Mouse (Mus musculus) heart, postnatal 25 days (tissue): ENCODE measurements around the gene Ing4. TPM values are rescaled to one million over a fixed set of nuclear protein-coding genes. Genes with fewer than 3 reads are reported as not detected.
"Not testable (repeated sequence)": the region's sequence is repeated elsewhere in the genome, so short reads cannot be mapped to it uniquely, and the experiment has no call there.

Experiments
- DNase-seq: peaks from one replicate; pipeline ENCODE4 v3.0.0; 2022; ENCODE audit warnings: low spot score
- intact Hi-C: fragments of 180-260 bp; cut with DNase I; formaldehyde crosslinking; loops from one replicate; pipeline ENCODE4 v1.15.1; 2025
- total RNA-seq, 2 experiments: library from RNA; stranded (reverse); gene quantifications; 2 replicates each; pipeline ENCODE4 v1.2.3; 2021

Ing4 gene
- 10 to 100 TPM; 35.0 to 35.6 TPM for total RNA-seq

DNA sequence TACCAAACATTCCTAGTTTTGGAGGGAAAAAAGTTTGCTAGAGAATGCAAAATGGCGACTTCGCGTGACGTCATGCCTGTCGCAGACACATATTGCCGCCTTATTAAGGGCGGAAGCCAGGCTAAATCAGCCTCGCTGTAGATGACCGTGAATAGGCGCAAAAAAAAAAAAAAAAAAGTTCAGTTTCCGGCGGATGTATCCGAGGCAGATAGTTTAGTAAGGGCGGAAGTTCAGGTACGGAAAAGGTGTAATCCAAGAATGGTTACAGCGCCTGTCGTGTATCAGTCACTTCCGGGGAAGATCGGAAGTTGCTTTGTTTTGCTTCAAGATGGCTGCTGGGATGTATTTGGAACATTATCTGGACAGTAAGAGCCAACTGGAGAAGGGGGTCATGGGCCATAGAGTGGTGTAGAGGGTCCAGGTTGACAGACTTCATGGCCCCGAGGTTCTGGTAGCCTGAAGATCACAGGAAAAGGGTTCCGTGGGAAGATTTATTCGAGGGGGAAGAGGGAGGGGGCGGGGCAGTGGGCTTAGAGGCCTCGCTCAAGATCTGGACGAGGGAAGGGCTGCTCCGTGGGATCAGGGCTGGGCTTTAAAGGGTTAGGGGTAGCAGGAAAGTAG, at the start of gene Ing4:
Ing4 (plus strand) TSS at position 228 of the 621 bp plus-strand sequence.
- peak; percentile 82 for DNase-seq
- intact Hi-C loops = loop anchor here (1.0 to 10.0 kb wide), 3 partner anchors 31 to 325 kb away; partner anchors contain the start of genes Cops7a, Emg1 and Phb2

DNA sequence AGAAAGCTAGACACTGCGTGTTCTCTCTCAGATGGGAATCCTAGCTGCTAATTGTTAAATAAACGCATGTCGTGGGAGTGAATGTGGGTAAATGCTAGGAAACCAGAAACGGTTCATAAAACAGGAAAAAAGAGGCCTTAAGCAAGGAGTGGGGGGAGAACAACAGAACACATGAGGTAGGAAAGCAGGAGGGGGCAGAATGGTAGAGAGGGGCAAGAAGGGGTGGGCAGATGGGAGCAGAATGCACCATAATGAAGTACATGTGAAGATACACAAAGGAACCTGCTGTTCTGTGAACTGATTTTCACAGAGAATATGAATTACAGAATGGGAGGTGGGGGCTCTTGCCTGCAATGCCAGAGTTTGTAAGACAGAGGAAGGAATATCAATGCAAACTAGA, 47.3 kb upstream of the Ing4 start:
- intact Hi-C loops = no loop called here
- DNase-seq = no peak

DNA sequence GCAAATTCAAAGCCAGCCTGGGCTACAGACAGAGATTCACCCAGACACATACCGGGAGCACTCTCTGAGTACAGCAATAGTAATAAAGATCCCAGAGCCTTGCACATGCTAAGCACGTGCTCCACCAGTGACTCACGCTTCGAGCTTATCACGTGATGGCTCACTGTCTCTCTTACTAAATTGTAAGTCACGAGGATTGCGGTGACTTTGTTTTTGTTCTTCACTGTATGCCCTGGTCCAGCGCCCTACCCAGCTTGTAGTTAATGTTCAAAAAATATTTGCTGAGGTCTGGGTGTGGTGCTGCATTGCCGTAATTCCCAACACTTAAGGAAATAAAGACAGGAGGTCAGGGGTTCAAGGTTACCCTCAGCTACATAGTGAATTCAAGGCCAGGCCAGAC, 46.2 kb upstream of the Ing4 start:
- no peak for DNase-seq
- intact Hi-C loops = no loop called here

DNA sequence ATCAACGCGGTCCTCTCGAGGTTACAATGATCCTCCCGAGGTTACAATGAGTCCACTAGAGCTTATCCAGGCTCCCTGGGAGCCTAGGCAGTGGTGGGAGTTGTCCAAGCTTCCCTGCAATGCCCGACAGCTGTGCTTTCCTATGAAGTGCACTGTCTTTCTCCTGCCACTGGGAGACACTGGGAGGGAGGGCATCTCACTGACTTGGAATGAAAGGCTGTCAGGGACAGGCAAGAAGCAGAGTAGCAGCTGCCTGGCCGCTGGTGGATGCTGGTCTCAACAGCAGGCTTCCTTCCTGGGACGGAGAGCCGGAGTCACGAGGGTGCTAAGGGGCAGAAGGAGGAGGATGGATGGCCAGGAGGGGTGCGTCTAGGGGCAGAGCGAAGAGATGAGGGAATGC, 45.7 kb upstream of the Ing4 start:
- DNase-seq = no peak
- intact Hi-C loops = no loop called here

DNA sequence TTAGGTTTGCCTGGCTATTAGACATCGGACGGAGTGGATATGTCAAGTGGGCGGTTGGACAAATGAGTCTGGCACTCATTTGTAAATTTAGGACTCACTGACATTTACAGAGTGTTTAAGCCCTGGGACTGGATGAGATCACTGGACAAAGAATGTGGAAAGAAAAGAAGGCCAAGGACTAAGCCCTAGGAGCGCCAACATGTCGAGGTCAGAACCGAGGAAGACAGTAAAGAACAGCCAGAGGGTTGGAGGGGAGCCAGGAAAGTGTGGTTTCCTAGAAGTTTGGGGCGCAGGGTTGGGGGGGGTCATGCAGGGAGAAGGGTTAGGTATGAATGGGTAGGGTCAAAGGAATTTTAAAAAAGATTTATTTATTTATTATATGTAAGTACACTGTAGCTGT, 44.3 kb upstream of the Ing4 start:
- intact Hi-C loops = no loop called here
- no peak for DNase-seq

DNA sequence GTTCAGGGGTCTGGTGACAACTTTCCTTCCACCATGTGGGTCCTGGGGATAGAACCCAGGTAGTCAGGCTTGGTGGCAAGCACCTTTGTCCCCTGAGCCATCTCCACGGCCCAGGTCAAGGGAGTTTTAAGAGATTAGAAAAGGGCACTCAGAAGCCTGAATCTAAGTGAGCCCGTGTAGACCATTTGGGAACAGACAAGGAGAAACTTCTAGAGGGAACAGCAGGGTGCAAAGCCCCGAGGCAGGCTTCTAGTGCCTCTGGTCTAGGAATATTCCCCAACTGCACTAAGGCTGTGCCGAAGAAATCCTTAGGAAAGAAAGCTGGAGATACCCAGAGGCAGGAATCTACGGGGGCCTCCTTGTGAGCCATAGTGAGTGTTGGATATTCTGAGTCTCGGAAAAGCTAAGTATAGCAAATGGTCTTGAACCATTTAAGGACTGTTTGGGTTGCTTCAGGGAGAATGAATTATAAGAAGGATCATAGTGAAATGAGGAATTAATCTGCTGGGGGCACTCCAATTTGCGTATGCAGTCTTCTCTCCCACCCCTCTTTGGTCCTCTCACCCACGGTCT, 43.6 kb upstream of the Ing4 start:
- intact Hi-C loops = no loop called here
- DNase-seq = no peak

DNA sequence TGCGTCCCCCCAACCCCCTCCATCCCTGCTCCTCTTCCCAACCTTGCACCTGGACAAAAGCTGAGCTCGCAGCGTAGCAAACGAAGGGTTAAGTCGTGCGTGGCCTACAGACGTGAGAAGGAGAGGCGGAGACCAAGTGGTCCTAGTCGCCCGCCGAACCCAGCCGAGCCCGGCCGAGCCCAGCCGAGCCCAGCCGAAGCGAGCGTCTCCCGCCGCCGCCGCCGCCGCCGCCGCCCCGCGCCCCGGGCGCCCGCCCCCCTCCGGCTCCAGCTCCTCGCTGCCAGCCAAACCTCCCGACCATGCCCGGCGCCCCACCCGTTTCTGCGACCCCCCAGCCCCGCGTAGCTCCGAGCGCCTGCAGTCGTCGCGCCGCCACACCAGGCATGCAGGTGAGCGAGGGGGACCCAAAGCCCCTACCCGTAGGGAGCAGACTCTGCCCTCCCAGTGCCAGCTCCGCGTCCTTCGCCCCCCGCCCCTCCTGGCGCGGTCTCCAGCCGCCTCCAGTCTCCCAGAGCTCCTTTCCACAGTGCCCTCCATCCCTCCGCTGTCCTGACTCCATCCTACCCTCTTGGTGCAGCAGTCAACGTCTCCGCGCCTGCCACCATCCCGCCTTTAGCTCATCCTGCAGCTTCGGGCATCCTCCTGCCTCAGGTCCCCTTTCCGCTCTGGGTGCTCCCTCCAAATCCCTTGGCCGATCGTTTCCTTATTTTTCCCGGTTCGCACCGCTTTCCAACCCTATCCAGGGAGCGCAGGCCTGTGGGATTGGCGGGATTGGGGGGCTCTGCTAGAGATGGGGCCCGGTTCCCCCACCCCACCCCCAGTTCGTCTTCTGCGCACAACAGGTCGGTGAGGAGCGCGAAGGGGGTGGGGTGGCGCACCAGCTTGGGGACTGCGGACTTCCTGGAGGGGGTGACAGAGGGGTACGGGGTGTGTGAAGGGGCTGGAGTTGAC, 42.7 kb upstream of the Ing4 start, which contains the start of gene Pianp:
Pianp (plus strand) TSS at position 144 of the 951 bp plus-strand sequence.
- DNase-seq = peak; percentile 12
- intact Hi-C loops = no loop called here

DNA sequence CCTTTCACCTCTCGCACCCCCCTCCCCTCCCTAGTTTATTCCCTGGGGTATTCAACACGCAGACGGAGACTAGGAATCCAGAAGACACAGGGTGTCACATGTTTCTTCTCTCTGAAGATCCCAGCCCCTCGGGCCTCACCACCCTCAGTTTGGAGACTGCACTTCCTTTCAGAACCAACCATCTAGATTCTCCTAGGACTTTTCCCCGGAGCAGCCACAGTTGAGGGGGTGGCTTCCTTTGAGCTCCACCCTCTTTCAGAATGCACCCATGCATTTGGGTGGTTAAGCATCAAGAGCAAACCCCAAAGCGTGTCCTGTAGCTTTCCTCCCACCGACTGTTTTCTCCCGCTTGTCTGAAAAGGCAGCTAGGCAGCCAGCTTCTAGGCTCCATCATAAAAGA, 41.5 kb upstream of the Ing4 start:
- DNase-seq = no peak
- intact Hi-C loops = no loop called here

DNA sequence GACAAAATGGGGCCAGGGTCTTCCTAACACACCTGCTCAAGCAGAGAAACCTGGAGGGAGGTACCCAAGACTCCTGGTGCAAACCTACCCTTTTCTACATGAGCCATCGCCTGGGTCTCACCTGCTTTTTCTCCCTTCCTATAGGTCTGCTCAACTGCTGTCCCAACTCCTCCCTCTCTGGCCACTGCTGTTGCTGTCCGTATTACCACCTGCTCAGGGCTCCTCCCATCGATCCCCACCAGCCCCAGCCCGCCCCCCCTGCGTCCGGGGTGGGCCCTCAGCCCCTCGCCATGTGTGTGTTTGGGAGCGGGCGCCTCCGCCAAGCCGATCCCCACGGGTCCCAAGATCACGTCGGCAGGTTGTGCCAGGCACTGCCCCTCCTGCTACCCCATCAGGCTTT, 40.5 kb upstream of the Ing4 start:
- intact Hi-C loops = no loop called here
- no peak for DNase-seq

DNA sequence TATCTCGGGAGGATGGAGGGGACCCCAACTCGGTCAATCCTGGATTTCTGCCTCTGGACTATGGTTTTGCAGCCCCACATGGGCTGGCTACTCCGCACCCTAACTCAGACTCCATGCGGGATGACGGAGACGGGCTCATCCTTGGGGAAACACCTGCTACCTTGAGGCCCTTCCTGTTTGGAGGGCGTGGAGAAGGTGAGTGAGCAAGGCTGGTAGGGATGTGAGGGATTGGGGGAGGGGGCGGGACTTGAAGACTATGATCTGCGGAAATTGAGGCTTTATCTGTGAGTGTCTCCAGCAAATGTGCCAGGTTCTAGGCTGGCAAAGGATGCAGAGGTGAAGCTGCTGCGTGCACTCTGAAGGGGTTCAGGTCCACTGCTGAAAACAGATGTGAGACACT, 40.0 kb upstream of the Ing4 start:
- intact Hi-C loops = no loop called here
- DNase-seq = no peak

DNA sequence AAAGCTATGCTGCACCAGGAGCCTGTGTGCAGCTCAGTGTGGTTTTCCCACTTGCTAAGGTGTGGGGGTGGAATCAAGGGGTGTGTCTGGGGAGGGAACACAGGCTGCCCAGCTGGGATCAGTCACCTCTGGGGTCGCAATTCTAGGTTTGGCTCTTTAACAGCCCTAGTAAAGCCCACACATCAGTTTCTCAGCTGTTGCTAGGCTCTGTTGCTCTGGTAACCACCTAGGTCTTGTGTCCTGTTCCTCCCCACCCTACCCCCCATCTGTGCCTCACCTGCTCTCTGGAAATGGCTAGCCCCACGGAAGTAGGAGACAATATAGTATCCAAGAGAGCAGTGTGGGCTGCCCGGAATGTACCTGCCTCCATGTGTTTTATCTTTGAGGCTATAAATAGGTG, 35.9 kb upstream of the Ing4 start:
- no peak for DNase-seq
- intact Hi-C loops = loop anchor here (10.0 kb wide), 2 partner anchors 81 to 289 kb away; partner anchors contain the start of genes Emg1 and Phb2

DNA sequence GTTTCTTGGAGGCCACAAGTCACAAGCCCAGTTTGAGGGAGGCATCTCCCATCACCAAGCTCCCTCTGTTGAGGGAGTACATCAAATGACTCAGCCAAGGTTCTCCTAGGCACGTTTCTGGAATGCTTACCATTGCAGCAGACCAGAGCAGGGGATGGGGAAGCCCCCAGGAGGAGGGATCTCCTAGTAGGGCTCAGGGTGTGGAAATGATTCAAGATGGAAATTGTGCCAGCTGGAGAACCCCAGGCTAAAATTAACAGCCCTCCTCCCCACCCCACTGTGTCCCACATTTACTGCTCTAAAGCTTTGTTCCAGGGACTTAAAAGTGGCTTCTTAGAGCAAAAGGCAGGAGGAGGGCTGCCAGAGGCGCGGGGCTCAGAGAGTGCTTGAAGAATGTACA, 34.5 kb upstream of the Ing4 start:
- no peak for DNase-seq
- intact Hi-C loops = loop anchor here (10.0 kb wide), 2 partner anchors 80 to 290 kb away; partner anchors contain the start of genes Emg1 and Phb2

DNA sequence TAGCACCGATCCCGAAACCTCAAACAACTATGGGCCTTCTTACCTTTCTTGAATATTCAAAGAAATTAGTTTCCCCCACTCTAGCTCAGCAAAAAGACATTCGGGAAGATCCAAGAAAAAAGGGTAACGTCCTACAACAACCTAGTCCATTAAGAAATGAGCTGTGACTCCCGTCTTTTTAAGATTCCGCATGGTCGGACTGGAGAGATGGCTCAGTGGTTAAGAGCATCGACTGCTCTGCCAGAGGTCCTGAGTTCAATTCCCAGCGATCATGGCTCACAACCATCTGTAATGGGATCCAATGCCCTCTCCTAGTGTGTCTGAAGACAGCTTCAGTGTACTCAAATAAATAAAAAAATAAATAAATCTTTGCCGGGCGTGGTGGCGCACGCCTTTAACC, 31.5 kb upstream of the Ing4 start:
- intact Hi-C loops = loop anchor here (1.0 to 10.0 kb wide), 4 partner anchors 31 to 293 kb away; partner anchors contain the start of genes Cops7a, Emg1, Ing4 and Phb2
- no peak for DNase-seq

DNA sequence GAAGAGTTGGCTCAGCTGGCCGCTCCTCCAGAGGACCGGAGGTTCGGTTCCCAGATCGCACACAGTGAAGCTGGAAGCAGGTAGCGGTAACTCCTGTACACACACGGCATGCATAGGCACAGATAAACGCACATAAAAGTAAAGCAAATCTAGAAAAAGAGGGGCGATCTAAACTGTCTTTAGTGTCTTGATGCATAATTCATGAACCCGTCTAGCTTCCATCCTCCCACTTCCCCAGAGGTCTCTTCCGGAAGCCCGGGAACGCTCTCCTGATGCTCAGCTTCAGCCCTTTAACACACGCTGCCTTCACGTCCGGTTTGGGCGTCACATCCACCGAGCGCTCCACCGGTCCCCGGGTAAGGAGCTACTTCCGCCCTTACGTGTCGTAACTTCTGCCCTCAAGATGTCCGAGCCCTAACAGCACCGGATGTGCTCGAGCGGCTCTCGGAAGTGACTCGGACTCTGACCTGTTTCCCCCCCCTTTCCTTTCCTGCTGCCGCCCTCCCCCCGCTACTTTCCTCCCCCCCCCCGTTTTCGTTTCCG, 30.9 kb upstream of the Ing4 start:
- intact Hi-C loops = loop anchor here (1.0 to 10.0 kb wide), 4 partner anchors 31 to 294 kb away; partner anchors contain the start of genes Cops7a, Emg1, Ing4 and Phb2
- peak; percentile 97 for DNase-seq

DNA sequence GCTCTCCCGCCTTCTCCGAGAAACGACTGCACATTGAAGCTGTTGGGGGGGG, 30.6 kb upstream of the Ing4 start, which contains the start of gene Zfp384:
Zfp384 (plus strand) TSS at position 17 of the 52 bp plus-strand sequence.
- intact Hi-C loops = loop anchor here (10.0 kb wide), 2 partner anchors 76 to 294 kb away; partner anchors contain the start of genes Emg1 and Phb2

DNA sequence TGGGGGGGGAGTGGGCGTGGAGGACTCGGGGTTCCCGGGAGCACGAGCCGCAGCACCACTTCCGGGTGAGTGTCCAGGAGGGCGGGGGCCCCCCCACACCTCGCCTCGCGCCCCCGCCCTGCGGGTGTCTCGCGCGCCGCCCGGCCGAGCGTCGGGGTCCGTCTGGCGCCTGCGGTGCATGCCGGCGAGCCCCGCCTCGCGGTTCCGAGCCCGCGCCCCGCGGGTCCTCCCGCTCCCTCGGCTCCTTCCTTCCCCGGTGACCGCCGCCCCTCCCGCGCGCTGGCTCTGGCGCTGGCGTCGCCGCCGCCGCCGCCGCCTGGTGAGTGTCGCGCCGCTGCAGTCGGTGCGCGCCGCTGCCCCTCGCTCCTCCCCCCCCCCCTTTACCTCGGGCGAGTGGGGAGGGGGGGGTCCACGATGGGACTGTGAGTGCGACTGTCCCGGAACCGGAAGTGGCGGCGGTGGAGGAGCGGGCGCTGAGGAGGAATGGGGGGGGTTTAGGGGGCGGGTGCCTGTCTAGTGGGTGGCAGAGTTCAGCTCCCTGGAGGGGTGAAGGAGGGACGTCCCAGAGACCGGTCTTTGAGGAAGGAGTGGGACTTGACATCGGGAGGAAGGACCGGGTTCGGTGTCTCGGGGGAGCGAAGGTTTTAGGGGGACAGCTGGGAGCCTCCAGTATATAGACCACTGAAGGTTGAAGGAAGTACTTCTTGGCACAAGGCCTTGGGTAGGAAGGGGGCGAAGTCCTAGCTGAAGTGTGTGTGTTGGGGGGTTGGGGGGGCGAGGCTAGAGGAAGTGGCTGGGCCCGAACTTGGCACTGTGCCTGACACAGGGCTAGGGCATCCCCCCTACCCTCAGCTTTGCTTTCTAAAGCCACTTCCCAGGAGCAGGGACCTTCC, 30.1 kb upstream of the Ing4 start:
- intact Hi-C loops = loop anchor here (2.0 to 10.0 kb wide), 4 partner anchors 23 to 295 kb away; partner anchors contain the start of genes Emg1 and Phb2
- peak; percentile 67 for DNase-seq

More for the DNA sequence above, 30.6 kb upstream of the Ing4 start, which contains the start of gene Zfp384:
- no peak for DNase-seq

DNA sequence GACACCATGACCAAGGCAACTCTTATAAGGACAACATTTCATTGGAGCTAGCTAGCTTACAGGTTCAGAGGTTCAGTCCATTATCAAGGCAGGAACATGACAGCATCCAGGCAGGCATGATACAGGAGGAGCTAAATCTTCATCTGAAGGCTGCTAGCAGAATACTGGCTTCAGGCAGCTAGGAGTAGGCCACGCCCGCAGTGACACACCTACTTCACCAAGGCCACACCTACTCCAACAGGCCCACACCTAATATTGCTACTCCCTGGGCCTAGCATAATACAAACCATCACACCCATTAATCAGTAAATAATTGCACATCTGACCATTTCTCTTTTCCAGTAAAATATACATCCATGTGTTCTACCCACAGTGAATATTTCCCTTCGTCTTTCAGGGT, 21.9 kb upstream of the Ing4 start:
- no peak for DNase-seq
- intact Hi-C loops = no loop called here

DNA sequence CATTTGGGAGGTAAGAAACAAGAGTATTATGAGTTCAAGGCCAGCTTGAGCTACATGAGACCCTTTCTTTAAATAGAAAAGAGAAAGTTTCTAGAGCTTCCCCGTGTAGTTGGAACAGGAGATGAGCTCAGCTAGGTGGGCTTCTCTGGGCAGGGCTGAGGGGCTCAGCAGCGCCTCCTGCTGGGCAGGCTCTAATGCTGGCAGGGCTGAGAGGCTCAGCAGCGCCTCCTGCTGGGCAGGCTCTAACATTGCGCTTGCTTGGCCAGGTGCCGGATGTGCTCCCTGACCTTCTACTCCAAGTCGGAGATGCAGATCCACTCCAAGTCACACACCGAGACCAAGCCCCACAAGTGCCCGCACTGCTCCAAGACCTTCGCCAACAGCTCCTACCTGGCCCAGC, 9.0 kb upstream of the Ing4 start:
- intact Hi-C loops = loop anchor here (5.0 to 10.0 kb wide), 2 partner anchors 128 to 316 kb away; partner anchors contain the start of genes Emg1 and Phb2
- not testable (repeated sequence) for DNase-seq

DNA sequence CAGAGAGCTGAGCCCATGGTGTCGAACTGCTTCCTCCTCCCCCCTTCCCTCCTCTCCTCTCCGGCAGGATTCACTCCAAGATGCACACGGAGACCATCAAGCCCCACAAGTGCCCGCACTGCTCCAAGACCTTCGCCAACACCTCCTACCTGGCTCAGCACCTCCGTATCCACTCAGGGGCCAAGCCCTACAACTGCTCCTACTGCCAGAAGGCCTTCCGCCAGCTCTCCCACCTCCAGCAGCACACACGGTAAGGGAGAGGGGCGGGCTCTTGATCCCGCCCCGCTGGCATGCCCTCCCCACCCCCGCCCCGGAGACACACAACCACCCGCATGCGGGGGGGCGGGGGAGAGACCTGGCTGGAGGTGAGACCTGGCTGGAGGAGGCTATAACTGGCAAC, 8.0 kb upstream of the Ing4 start:
- DNase-seq = no peak
- intact Hi-C loops = loop anchor here (2.0 to 10.0 kb wide), 3 partner anchors 21 to 317 kb away; partner anchors contain the start of genes Emg1 and Phb2
